Mouse (Mus musculus) myocyte (in vitro differentiated cells): ENCODE data around the gene Phex. TPM values are rescaled to one million over a fixed set of nuclear protein-coding genes. Genes with fewer than 3 reads are reported as not detected.

ENCODE experiments used
- H3K27me3 ChIP-seq: one replicate; pipeline ENCODE4 v1.6.1; 2011; ENCODE audit not compliant: control insufficient read depth, insufficient read depth, insufficient read length
- H3K36me3 ChIP-seq: one replicate; pipeline ENCODE4 v1.6.1; 2011; ENCODE audit not compliant: control insufficient read depth, insufficient read depth
- H3K4me2 ChIP-seq: one replicate; pipeline ENCODE4 v1.6.1; 2011; ENCODE audit warnings: low read depth, control low read depth
- H3K4me3 ChIP-seq: one replicate; pipeline ENCODE4 v1.5.1; 2011; ENCODE audit warnings: mild to moderate bottlenecking, control low read depth, moderate library complexity
- H3K79me2 ChIP-seq: one replicate; pipeline ENCODE4 v1.6.1; 2011; ENCODE audit not compliant: control insufficient read depth, insufficient read depth
- H3ac ChIP-seq: one replicate; pipeline ENCODE4 v1.6.1; 2011; ENCODE audit not compliant: control insufficient read depth, insufficient read length
- CEBPB ChIP-seq: IDR thresholded peaks from 2 replicates; pipeline ENCODE4 v1.6.1; 2011; ENCODE audit warnings: mild to moderate bottlenecking, moderate library complexity; ENCODE audit not compliant: poor library complexity, insufficient read depth, severe bottlenecking
- E2F4 ChIP-seq: IDR thresholded peaks from one replicate; pipeline ENCODE4 v1.6.1; 2011; ENCODE audit warnings: mild to moderate bottlenecking, control low read depth, moderate library complexity; ENCODE audit not compliant: insufficient read depth
- MAX ChIP-seq: IDR thresholded peaks from one replicate; pipeline ENCODE4 v1.6.1; 2011; ENCODE audit warnings: low read depth, mild to moderate bottlenecking, control low read depth
- MYOD1 ChIP-seq, 3 experiments: IDR thresholded peaks; one replicate each; pipeline ENCODE4 v1.6.1; 2011; ENCODE audit warnings: control low read depth in 2 of 3, low read depth in 2 of 3, mild to moderate bottlenecking in 2 of 3, moderate library complexity in 1 of 3; ENCODE audit not compliant: insufficient read length in 2 of 3, control insufficient read depth in 1 of 3
- MYOG ChIP-seq, 3 experiments: IDR thresholded peaks; one replicate each; pipeline ENCODE4 v1.6.1; 2011; ENCODE audit warnings: control low read depth in 2 of 3, low read depth in 2 of 3, mild to moderate bottlenecking in 2 of 3; ENCODE audit not compliant: insufficient read length in 2 of 3, control insufficient read depth in 1 of 3, insufficient read depth in 1 of 3
- POLR2A ChIP-seq: IDR thresholded peaks from one replicate; pipeline ENCODE4 v1.6.1; 2011; ENCODE audit warnings: low read depth, mild to moderate bottlenecking, control low read depth, moderate library complexity; ENCODE audit not compliant: insufficient read length
- POLR2AphosphoS2 ChIP-seq: IDR thresholded peaks from one replicate; pipeline ENCODE4 v1.6.1; 2011; ENCODE audit warnings: low read depth, control low read depth; ENCODE audit not compliant: insufficient read length
- REST ChIP-seq: IDR thresholded peaks from one replicate; pipeline ENCODE4 v1.6.1; 2011; ENCODE audit warnings: mild to moderate bottlenecking, control low read depth, moderate library complexity; ENCODE audit not compliant: insufficient read depth, insufficient read length
- SRF ChIP-seq: IDR thresholded peaks from one replicate; pipeline ENCODE4 v1.6.1; 2011; ENCODE audit warnings: low read depth; ENCODE audit not compliant: control insufficient read depth, insufficient read length
- TCF12 ChIP-seq: IDR thresholded peaks from one replicate; pipeline ENCODE4 v1.6.1; 2011; ENCODE audit warnings: mild to moderate bottlenecking, control low read depth; ENCODE audit not compliant: poor library complexity, insufficient read depth, severe bottlenecking
- TCF3 ChIP-seq: IDR thresholded peaks from one replicate; pipeline ENCODE4 v1.6.1; 2011; ENCODE audit warnings: low read depth, control low read depth; ENCODE audit not compliant: insufficient read length
- USF1 ChIP-seq: IDR thresholded peaks from one replicate; pipeline ENCODE4 v1.6.1; 2011; ENCODE audit warnings: low read depth, mild to moderate bottlenecking, control low read depth, moderate library complexity
- polyA plus RNA-seq: library from polyadenylated mRNA; unstranded; fragments of >200 nt; fragmentation: generic; extraction: Trizol; gene quantifications from one replicate; pipeline ENCODE4 v1.2.1, GENCODE M21; 2012; ENCODE audit warnings: missing spikeins

The Phex gene
- polyA plus RNA-seq, 1 experiment = 0.25 TPM

DNA sequence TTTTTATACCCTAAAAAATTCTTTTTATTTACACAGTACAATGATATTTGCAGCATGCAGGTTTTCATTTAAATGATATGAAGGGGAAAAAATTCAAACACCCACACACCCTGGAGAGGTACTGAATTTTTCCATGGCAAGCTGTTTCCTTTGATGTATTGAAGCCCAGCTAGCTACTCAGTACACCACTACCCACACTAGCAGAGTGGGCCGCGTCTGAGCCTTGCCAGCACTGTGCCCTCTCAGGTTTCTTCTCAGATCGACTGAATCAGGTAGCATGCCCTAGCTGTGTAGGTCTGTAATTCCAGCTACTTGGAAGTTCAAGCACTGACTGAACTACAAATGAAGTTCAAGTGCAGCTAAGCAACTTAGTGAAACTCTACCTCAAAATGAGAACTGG is 26.7 kb downstream of the Phex start:
- Histone ChIP-seq H3ac (no peak overlapping the region), H3K36me3 (no peaks in the 10 kb centered on the region), H3K4me2 (no peak overlapping the region), H3K4me3 (no peak overlapping the region), H3K27me3 (no peaks in the 10 kb centered on the region), H3K79me2 (no peaks in the 10 kb centered on the region)
- TF ChIP-seq REST (no peak), MYOG (IDR thresholded peaks at IDR 0.05; ENCODE audit: control insufficient read depth in 1 of 3, insufficient read depth in 1 of 3, insufficient read length in 2 of 3, low read depth in 2 of 3) (no peak), MYOD1 (IDR thresholded peaks at IDR 0.05; ENCODE audit: control insufficient read depth in 1 of 3, insufficient read length in 2 of 3, low read depth in 2 of 3) (no peak), TCF12 (no peak), POLR2AphosphoS2 (no peak), E2F4 (no peak), SRF (no peak), TCF3 (no peak), USF1 (no peak), POLR2A (no peak), MAX (no peak), CEBPB (no peak)

DNA sequence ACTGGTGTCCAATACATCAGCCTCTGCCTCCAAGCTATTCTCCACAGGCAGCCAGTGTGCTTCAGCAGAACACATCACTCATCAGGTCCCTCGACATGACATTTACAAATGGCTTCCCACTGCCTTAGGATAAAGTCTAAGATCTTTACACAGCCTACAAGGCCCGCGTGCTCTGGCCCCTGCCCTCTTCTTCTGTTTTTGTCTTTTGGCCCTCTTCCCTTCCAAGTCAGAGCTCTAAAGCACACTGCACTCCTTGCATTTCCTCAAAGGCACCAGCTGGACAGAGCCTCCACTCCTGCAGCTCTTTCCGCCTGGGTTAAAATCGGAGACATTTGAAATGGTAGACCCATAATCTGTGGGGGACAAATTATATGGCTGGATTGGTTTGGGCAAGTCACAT is 28.1 kb downstream of the Phex start:
- Histone ChIP-seq H3K27me3 (no peaks in the 10 kb centered on the region), H3ac (no peak overlapping the region), H3K79me2 (no peaks in the 10 kb centered on the region), H3K4me3 (no peak overlapping the region), H3K4me2 (no peak overlapping the region), H3K36me3 (no peaks in the 10 kb centered on the region)
- TF ChIP-seq POLR2A (no peak), MYOG (IDR thresholded peaks at IDR 0.05; ENCODE audit: control insufficient read depth in 1 of 3, insufficient read depth in 1 of 3, insufficient read length in 2 of 3, low read depth in 2 of 3) (no peak), TCF3 (no peak)

DNA sequence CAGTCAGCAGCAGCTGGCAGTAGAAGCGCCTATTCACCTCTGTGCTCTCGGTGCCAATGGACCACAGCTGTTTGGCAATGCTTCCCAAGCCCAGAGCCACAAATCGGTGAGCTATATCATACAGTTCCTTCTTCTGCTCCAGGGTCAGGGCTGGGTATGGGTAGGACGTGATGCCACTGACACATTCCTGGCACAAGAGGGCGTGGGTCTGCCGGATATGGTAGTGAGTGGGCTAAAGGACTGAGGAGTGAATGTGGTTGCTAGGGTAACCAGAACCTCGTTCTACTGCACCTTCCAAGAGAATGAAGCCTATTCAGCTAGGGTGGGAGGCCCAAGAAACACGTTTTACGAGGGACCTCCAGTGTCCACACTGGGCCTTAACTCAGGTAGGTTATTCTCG is 36.3 kb downstream of the Phex start:
- no peak for TF ChIP-seq TCF3
- no peak for TF ChIP-seq MYOG (IDR thresholded peaks at IDR 0.05; ENCODE audit: control insufficient read depth in 1 of 3, insufficient read depth in 1 of 3, insufficient read length in 2 of 3, low read depth in 2 of 3)
- TF ChIP-seq POLR2A = no peak
- H3K27me3 ChIP-seq = no peaks in the 10 kb centered on the region
- no peak overlapping the region for H3ac ChIP-seq
- no peak overlapping the region for H3K4me3 ChIP-seq
- no peaks in the 10 kb centered on the region for H3K36me3 ChIP-seq
- H3K4me2 ChIP-seq = no peak overlapping the region
- H3K79me2 ChIP-seq = no peaks in the 10 kb centered on the region

DNA sequence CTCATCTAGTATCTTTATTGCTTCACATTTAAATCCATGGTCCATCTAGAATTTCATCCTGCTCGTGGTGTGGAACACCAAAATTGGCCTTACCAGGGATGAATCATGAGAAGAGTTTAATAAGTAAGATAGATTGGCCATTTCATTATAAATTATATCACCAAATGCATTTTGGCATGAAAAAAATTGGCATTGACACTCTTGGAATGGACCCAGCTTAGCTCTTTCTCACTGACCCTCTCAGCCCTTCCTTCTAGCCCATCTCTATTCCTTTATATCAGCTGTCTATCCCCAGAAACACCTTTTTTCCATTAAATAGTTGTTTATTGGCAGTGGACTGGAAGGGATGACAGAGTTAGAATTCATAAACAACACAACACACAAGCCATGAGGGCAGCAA is 37.7 kb downstream of the Phex start:
- H3K79me2 ChIP-seq = no peaks in the 10 kb centered on the region
- H3K36me3 ChIP-seq = no peaks in the 10 kb centered on the region
- no peak overlapping the region for H3K4me3 ChIP-seq
- H3K27me3 ChIP-seq = no peaks in the 10 kb centered on the region
- TF ChIP-seq SRF (no peak), TCF3 (no peak), TCF12 (no peak), POLR2AphosphoS2 (no peak), USF1 (no peak), CEBPB (no peak), POLR2A (no peak), E2F4 (no peak), MYOD1 (IDR thresholded peaks at IDR 0.05; ENCODE audit: control insufficient read depth in 1 of 3, insufficient read length in 2 of 3, low read depth in 2 of 3) (no peak), MYOG (IDR thresholded peaks at IDR 0.05; ENCODE audit: control insufficient read depth in 1 of 3, insufficient read depth in 1 of 3, insufficient read length in 2 of 3, low read depth in 2 of 3) (no peak), REST (no peak), MAX (no peak)
- no peak overlapping the region for H3K4me2 ChIP-seq
- H3ac ChIP-seq = no peak overlapping the region

DNA sequence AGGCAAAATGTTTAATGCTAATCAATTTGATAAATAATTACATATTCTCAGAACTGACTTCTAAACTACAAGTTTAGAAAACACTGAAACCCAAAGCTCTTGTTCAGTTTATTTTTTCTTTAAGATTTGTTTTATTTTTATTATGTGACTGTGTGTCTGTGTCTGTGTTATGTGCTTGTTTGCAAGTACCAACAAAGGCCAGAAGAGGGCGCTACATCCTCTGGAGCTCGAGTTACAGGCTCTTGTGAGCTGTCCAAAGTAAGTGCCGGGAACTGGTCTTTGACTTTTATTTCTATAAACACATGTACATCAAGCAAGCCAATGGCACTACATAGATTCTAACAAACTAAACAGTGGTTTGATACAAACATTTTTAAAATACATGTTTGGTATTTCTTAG is 41.2 kb downstream of the Phex start:
- TF ChIP-seq E2F4 = no peak
- TF ChIP-seq USF1 = no peak
- TF ChIP-seq MYOG (IDR thresholded peaks at IDR 0.05; ENCODE audit: control insufficient read depth in 1 of 3, insufficient read depth in 1 of 3, insufficient read length in 2 of 3, low read depth in 2 of 3) = no peak
- TF ChIP-seq TCF3 = no peak
- TF ChIP-seq CEBPB = no peak
- no peak for TF ChIP-seq MAX
- TF ChIP-seq MYOD1 (IDR thresholded peaks at IDR 0.05; ENCODE audit: control insufficient read depth in 1 of 3, insufficient read length in 2 of 3, low read depth in 2 of 3) = no peak
- no peak for TF ChIP-seq POLR2AphosphoS2
- TF ChIP-seq TCF12 = no peak
- no peak for TF ChIP-seq SRF
- TF ChIP-seq POLR2A = no peak
- TF ChIP-seq REST = no peak
- H3ac ChIP-seq = no peak overlapping the region
- no peaks in the 10 kb centered on the region for H3K27me3 ChIP-seq
- no peaks in the 10 kb centered on the region for H3K36me3 ChIP-seq
- no peaks in the 10 kb centered on the region for H3K79me2 ChIP-seq
- no peak overlapping the region for H3K4me2 ChIP-seq
- H3K4me3 ChIP-seq = no peak overlapping the region
